Mouse (Mus musculus) liver, postnatal 0 days (tissue): Measurements from ENCODE around the gene Fanca.

Source experiments
- CTCF ChIP-seq: sonication (generic); IDR thresholded peaks from 2 replicates; pipeline ENCODE4 v1.5.1; 2016; ENCODE audit warnings: antibody characterized with exemption, low read depth
- EP300 ChIP-seq: IDR thresholded peaks from 2 replicates; pipeline ENCODE4 v1.6.1; 2016; ENCODE audit warnings: antibody characterized with exemption, low read depth, mild to moderate bottlenecking

GRCm38 (mm10) chr8:123250940-123251339 lies 67.4 kb downstream of the Fanca start:
- TF ChIP-seq EP300 (no peak), CTCF (no peak)
